Mouse (Mus musculus) adrenal gland, adult 18-20 months (tissue): ENCODE measurements around the gene Adssl1. TPM values are rescaled to one million over a fixed set of nuclear protein-coding genes. Genes with fewer than 3 reads are reported as not detected.
A peak's percentile ranks its signal among the peaks of the same experiment; 100 is the strongest.

Source experiments
- DNase-seq, 2 experiments: peaks; one replicate each; pipeline ENCODE4 v3.0.0; 2021 to 2022; ENCODE audit warnings: low spot score in 2 of 2
- total RNA-seq, 2 experiments: library from RNA; stranded (reverse); gene quantifications; 1 replicate in 1 of 2; 2 replicates in 1 of 2; pipeline ENCODE4 v1.2.3; 2021

Gene Adssl1
- total RNA-seq, 2 experiments from 2014 or later = 17.1 to 31.3 TPM

DNA sequence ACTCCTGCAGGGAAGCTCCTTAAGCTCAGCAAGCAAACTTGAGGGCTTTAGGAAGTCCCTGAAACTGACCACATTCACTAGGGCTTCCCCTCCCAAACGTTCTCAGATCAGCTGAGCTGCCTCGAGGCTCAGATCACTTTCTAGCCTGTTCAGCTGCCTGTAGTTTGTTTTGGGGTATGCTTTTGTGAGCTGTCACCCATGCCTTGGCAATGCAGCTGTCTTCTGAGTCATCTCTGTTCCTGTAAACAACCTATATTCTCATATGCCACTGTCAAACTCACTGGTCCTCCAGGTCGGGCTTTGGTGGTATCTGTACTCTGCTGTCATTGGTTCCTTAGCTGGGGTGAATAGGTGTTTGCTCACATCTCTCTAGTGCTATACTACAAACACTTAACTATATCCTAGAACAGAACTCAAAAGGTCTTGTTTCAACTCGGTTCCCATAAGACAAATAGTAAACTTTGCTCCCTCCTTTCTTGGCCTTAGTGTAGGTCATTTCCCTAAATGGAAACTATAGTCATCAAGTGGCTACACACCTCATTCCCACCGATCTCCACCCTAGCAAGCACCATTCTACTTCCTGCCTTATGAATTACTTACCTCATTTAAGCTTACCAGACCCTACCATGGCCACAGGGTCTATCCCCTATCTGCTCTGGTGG is 32.1 kb downstream of the Adssl1 start:
- DNase-seq = no peak

DNA sequence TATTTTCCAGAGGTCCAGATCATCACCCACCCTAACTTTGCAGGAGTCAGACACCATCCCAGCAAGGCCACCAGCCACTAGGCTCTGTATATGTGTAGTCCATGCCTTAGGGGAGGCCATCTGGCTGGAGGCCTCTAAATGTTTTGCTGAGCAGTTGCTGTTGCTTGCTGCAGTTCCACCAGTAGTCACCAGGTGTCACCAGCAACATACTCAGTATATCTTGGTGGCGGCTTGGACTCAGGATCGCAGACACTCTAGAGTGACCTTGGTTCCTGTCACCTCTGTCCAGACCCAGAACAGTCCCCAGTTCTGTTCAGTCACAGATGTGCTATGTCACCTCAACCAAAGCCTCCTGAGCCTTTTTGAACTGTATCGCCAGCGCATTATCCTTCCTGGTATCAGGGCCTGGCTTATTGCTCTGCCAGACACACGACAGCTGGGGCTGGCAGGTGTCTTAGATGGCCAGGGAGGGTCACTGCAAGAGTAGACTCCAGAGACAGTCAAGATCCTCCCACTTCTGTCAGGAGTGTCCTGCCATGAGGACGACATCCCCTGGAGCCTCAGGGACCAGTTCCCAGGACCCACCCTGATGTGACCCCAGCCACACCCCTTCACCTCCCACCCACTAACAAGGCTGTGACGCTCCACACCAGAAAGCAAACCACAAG is 33.4 kb downstream of the Adssl1 start:
- DNase-seq = peak; percentile 75 to 85

DNA sequence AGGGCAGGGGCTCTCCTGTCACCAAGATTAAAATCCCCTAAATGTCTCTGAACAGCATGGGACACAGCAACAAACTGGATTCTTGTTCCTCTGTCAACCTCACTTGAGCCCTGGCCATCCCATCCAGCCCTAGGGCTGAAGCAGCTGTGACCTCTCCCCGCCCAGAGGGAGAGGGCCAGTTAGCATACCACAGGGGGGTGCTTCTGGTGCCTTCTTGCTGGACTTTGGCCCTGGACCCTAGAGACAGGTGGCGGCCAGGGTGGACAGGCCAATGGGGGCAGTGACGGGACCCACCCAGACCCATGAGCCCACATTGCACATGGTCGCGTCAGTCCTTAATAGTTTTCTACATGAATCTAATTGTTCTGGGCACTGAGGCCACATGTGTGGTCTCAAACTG is 34.2 kb downstream of the Adssl1 start:
- no peak for DNase-seq

DNA sequence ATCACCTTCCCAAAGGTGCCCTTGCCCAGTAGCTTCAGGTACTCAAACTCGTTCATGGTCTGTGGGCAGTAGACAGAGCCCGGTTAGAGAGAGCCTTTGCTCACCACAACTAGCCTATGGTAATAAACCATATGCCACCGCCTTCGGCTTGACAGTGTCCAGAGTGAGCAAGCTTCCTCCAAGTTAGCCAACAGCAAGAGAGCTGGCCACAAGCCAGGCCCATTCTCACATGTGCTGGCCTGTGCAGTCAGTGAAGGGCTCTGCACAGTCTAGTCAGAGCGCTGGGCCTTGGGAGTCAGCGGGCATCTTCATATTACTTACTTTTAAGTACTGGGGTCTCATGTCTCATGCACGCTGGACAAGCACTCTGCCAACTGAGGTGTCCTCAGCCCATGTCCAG is 38.8 kb downstream of the Adssl1 start:
- no peak for DNase-seq

DNA sequence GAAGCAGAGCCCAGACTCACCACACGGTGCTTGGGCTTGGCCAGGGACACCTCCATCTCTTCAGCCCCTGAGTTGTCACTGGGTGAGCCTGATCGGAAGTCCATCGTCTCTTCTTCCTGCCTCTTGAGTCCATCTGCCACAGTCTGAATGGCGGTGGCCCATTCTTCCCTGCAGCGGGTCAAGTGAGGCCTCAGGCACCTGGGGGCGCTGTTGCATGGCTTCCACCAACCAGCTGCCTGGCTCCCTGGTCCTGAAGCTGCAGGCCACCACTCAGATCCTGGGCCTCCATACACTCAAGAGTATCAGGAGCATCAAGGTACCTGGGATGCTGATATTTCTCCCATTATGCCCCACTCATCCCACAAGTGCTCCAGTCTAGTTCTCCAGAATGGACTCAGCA is 39.3 kb downstream of the Adssl1 start:
- peak; percentile 80 for DNase-seq

DNA sequence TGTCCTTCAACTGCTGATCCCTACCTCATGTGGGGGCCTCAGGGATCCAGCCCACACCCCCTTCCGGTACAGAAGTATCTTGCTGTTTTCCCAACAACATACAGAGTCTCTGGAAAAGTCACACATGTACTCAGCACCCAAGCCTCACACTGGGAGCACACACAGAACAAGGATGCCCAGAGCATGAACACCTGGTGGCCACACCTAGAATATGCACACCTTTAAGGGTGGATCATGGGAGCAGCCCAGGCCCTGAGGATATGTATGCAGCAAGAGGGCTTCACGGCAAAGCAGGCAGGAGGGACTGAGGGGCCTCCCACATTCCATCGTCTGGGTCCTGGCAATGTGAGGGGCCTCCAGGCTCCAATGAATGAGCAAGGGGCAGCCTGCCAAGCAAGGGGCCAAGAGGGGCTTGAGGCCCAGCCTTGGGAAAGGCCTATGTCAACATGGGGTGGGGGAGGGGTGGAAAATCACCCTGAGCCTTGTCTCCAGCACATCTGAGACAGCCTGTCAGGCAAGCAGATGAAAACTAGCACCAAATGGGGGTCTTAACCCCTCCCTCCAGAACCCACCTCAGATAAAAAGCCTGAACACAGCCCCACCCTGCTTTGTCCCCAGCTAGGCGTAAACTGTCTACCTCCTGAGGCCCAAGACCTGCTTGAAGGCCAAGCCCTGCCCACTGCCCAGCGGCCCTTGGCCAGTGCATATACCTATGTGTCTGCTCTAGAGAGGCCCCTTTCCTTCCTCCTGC is 40.9 kb downstream of the Adssl1 start:
- DNase-seq = no peak

DNA sequence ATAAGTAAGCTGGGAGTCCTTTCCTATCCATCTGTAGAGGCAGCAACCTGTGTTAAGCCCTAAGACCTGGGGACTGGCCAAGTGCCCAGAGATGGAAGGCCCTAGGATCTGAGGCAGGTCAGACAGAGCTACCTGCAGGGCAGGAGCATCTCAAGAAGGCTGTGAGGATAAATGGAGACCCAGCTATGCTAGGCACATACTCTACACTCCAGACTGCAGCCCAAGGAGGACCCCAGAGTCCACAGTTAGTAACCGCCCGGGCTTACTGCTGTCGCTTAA is 41.4 kb downstream of the Adssl1 start:
- no peak for DNase-seq

DNA sequence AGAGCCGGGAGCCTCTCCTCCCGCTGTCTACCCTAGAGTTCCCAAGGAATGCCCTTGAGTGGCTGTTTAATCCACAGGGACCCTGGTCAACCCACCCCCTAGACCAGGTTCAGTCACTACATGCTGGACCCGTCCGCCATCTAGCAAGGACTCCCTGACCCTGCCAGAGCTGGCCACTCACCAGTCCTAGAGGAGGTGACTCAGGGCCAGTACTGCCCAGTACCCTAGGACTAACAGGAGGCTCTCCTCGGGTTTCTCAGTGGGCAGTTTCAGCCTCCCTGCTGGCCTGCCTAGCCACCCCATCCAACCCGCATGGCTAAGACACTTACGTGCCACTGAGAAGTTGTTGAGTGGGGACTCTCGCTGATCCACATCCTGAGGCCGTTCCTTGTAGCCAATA is 42.0 kb downstream of the Adssl1 start:
- DNase-seq = no peak

DNA sequence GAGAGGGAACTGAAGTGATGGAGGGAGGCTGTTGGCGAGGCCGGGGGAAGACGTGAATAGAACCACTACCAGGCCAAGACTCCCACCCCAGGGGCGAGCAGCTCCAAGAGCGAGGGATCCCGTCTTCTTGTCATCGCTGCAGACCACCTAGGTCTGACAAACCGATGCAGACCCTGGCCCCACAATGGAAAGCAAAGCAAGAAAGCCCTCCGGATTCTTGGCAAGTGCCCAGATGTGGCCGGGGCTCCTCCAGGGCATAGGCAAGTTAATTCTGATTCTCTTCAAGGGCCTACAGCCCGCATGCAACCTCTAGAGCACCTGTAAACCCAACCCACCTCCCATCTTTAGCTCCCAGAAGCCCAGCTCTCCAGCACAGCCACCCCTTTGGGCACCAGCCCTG is 43.5 kb downstream of the Adssl1 start:
- no peak for DNase-seq

DNA sequence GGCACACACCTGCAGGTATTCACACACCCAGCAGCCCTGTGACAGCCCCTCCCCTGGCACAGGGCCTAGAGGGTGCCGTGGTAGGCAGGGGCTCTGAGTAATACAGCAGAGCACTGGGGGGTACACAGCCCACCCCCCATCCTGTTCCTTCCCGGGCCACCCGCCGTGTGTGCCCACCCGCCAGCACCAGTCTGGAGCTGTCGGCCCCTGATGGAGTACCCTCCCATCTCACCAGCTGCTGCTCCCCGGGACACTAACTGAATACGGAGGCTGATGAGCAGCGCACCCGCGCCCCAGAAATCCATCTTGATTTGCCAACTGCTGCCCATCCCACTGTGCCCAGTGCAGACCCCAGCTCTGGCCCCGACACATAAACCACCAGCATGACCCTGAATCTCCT is 43.9 kb downstream of the Adssl1 start:
- DNase-seq = no peak

DNA sequence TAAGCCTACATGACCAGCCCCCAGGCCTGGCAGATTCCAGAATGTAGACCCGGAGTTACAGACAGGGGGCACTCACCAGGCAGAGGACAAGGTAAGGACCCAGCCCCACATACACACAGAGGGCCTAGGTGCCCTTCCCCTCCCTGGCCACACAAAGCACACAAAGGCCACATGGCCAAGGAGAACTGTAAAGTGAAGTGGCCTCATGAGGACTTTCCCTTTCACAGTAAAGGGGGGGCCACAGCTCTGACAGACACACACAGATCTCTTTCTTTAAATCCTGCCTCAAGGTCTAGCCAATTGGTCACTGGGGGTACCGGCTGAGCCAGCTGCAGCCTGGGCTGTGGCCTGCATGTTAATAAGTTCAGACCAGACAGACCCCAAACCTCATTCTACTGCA is 44.3 kb downstream of the Adssl1 start:
- DNase-seq = no peak

DNA sequence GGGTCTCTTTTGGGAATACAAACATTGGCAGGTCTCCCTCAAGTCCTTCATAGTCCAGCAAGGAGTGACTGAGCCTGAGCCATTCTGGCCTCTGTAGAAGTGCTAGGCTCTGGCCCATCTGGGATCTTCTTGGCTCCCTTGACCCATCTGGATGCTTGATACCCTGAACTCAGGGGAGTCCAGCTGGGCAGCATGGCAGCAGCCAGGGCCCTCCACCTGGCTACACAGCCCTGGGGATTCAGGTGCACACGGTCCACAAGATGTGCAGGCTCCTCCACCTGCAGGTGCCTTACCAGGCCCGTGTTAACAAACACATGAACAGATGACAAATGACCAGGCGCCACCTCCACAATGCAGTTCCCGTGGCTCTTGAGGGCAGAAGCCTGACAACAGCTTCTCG is 44.8 kb downstream of the Adssl1 start:
- no peak for DNase-seq

DNA sequence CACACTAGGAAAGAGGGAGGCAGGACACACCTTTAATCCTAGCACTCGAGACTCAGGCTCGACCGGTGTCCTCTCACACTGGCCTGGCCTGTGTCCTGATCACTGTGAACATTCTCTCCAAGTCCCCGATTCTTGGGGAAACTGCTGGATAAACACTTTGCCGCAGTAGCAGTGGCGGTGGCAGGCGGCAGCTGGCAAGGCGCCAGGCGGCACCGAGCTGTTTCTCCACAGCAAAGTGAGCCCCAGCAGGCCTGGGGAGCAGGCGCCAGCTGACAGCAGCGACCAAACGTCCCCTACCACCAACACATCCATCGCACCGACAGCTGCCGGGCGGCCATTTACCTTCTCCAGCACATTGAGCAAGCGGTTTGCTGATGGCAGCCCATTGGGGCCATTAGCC is 45.6 kb downstream of the Adssl1 start:
- DNase-seq = peak; percentile 68

DNA sequence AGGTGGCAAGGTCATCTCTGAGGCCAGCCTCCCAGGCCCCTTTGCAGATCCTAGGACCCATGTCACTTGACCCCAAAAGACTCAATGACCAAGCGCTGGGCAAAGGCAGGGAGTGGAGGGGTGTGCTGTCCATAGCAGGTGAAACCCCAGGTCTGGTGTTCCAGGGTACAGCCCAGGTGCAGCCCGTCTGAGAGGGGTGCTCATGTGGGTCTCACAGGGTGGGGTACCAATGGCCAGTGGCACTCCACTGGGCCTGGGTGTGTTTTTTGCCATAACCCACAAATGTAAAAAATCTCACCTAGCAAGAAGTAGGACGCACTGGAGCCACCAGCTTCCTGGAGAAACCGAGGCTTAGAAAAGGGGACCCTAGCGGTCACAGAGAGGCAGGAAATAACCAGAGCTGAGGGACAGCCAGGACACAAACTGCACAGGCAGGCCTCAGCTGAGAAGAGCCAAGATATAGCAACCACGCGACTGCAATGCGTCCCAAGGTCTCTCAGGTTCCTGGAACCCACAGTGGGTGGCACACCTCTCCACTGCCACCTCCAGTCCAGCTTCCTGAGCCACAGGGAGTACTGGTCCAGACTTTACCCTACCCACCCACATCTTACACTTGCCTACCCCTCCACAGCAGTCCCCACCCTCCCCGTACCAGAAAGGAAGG is 46.2 kb downstream of the Adssl1 start:
- no peak for DNase-seq

DNA sequence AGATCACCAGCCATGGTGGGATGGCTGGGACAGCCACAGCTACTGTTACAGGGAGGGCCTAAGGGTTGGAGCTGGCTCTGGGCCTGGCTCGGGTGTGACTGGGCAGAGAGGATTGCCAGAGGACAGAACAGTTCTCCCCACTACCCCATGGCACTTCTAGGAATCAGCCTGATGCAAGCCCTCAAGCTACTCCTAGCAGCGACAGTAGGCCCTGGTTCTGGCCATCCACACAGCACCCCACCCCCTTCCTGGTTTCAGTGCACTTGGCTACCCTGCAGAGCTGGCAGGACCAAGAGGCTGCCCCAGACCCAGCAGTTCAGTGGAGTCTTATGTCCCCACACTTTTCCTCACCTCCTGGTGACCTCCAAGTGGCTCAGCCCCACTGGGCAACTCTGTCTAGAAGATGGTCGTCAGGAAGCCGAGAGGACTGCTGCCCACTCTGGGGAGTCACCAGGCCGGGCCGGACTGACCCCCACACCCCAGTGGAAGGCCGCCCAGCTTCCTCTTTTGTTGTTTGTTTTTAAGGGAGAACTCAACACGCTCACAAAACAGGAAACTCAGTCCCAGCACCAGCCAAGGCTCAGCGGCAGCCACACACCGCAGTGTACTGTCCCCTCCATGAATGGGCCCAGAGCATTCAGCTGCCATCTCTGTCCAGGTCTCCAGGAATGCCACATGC is 47.9 kb downstream of the Adssl1 start:
- no peak for DNase-seq

DNA sequence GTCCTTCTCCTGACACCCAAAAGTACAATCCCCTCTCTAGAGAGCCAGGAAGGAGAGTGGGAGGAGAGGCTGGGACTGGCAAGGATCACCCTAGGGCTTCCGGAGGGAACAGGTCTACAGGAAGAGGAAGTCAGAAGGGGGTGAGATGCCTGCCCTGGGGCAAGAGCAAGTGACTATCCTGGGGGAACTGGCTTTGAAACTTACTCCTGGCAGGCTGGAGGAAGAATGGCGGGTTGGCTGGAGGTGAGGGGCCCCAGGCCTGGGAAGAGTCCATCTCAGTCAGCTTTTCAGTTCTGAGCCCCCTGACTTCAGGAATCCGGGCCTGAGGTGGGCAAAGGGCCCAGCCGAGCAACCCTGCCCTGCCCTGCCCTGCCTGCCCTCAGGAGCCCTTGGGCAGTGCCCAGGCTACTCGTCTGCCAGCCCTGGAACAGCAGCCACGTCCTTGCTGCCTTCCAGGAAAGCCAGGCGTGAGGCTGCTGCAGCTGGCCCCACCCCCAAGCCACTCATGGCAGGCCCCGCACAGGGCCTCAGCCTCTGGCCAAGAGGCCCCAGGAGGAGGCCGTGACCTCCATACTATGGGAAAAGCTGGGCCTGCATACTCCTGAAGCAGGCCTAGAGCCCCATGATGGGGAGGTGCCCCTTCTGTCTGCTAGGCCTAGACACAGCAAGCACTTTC is 51.0 kb downstream of the Adssl1 start:
- DNase-seq = peak in 1 of 2 experiments; percentile 69

DNA sequence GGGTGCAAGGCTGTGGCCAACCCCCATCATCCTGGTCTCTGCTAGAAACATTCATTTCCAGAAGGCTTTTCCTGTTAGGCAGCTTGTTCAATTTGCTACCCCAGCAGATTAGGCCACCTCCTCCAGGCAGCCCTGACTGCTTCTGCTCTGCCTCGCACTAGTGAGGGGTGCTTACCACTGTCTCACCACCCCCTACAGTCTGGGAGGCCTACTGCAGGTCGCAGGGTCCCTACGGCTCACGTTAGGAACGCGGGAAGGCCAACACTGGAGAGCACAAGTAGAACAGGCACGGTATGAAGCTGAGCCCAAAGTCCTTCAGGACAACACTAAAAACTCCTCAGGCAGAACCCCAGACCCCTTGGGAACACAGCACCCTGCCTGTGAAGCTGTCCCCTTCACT is 52.0 kb downstream of the Adssl1 start:
- DNase-seq = no peak

DNA sequence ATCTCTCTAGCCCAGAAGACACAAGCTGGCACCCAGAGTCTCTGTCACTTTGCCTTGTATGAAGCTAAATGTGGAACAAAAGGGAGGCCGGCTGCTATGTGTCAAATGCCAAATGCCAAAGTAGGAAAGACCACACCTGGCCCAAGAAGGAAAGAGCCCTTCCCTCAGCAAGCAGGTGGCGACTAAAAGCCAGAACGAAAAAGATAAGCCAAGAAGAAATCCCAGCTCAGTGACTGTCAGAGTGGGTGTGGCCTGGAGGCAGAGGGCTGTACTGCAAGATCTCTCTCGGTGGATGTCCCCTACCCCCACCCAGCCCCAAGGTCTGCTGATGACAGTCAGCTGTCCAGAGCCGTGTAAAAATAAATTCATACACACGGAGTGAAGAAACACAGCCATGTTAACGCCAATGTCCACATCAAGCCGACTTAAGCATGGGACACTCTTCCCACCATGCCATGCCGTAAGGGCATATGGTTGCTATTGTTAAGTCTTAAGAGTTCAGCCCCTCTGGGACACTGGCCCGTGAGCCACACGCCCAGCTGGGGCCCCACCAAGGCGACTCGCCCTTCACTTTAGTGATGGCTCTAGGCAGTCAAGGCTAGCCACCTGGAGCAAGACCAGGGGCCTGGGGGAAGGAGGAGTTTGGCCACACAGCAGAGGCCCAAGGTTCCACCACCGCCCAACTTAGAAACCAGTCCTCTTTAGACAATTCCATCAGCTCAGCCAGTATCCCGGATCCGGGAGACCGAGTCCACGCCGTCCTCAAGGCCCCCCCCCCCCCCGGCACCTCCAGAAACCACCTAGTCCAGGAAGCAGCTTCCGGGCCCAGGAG is 53.1 kb downstream of the Adssl1 start:
- DNase-seq = no peak

DNA sequence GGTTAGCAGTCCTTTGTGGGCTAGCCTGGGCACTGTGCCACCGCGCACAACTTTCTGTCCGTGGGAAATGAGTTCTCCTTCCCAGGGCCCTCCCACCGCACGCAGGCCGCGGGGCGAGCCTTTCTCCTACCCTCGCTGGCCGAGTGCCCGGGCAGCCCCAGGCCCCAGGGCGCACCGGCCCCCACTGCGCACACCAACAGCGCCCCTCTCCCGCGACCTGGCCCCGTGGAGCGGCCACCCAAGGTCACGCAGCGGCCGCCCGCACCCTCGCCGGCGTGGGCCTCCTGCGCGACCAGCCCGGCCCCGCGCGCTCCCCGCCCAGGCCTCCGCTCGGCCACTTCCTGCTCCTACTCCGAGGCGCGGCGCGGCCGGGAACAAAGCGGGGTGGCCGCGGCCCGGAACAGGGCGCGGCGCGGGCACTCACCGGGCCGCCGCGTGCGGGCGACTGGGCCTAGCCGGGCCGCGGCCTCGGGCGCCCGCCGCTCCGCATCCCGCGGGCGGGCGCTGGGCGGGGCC is 53.8 kb downstream of the Adssl1 start:
- peak in 1 of 2 experiments; percentile 57 for DNase-seq
